Mouse (Mus musculus) cerebellum, adult 11-12 months (tissue): ENCODE measurements around the gene Sbds.

Source experiments
- DNase-seq: peaks from one replicate; pipeline ENCODE4 v3.0.0; 2022

Gene Sbds

DNA sequence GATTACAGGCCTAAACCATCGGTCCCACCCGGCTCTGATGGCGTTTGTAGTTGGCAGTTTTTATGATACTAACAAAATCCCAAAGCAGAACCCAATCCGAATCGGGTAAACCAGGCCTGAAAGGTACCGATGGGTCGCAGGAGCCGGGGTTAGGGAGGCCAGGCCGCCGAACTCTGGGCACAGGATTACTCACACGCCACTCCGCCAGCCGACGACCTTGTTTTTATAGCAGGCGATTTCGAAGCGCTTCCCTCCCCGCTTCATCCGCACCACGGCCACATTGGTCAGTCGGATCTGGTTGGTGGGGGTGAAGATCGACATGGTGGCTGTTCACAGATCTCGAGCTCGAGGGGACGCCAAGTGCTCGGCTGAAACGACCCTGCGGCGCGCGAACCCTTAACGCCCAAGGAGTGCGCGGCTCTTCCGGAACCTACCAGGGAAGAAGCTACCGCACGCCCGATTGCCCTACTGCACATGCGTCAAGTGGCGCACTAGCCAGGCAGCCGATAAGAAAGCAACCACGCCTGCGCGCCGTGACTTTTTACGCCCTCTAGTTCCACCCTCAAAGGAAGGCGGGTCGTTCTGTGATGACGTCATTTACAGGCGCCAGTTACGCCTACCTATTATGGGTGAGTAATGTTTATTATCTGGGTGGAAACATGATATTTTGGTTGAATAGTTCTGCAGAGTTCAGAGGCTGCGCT, at the start of gene Sbds, which contains the start of gene Tyw1:
TSS of gene Sbds (minus strand) at position 514 of the 704 bp plus-strand sequence.
TSS of gene Tyw1 (plus strand) at position 603 of the 704 bp plus-strand sequence.
- peak; percentile 98 for DNase-seq

DNA sequence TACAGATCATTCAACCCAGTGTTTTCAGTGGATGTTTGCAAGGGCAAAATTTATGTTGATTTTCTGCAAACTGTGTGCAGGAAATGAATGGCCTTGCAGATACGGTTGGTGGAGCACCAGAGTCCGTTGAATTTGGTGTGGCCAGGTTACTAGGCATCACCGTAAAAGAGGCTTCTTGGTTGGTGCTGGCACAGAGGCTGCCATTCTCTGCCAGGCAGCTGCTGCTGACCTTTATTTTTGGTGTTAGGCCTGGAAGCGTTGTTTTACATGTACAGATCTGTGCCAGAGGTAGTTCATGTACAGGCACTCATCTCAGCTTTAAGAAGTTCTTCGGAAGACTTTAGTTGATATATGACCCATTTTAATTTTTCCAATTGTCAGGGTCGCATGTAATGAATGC, 48.3 kb upstream of the Sbds start:
- DNase-seq, result no peak

DNA sequence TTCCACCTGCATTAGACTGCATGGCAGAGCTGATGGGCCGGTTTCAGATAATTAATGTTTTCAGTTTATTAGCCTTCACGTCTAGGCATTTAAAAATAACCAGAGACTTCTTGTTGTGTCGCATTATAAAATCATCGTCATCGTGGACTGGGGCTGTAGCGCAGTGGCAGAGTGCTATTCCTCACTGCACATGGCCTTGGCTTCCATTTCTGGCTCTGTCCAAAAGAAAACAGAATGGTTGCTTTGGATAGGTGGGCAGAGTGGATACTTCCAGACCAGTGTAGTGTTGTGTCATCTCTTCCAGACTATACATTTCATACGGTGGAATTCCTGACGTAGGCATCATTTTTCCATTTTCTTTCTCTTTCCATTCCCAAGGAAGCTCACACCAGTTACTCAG, 44.2 kb upstream of the Sbds start:
- DNase-seq, result no peak

DNA sequence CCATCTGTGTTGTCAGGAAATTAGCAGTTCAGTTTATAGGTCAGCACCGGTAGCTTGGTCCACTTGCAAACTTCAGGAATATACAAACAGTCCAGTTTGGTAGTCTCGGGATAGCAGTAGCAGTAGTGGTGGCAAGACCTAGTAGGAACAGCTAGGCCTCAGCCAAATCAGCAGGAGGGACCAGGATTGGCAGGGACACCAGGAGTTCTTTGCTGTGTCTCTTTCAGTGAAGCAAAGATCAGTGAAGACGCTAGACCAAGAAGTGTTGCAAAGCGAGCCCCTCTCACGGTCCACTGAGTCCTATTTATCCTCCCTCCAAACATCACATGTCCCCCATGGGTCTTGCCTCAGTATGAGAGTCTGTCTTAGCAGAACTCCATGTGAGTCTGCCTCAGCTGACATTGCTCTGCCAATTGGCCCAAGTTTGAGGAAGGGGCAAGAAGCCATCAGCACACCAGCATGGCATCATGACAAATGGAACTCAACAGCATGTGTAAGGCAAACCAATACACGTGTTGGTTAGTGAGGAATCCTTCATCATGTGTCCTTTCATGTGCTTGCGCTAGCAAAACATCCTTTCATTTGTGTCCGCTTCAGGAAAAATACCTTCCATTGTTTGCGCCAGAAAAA, 43.6 kb upstream of the Sbds start:
- DNase-seq, result no peak

DNA sequence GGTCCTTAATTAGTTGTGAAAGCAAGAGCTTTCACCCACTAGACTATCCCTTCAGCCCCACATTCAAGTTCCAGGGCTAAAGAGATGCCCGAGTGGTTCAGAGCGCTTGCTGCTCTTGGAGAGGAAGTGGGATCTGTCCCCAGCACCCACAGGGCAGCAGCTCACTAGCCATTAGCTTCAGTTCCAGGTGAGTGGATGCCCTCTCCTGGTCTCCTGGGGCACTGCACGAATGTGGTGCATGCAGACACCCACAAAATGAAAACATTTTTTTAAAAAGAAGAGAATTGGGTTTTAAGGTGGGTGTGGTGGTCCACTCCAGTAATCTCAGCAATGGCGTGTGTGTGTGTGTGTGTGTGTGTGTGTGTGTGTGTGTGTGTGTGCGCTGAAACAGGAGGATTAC, 40.7 kb upstream of the Sbds start:
- no peak for DNase-seq

DNA sequence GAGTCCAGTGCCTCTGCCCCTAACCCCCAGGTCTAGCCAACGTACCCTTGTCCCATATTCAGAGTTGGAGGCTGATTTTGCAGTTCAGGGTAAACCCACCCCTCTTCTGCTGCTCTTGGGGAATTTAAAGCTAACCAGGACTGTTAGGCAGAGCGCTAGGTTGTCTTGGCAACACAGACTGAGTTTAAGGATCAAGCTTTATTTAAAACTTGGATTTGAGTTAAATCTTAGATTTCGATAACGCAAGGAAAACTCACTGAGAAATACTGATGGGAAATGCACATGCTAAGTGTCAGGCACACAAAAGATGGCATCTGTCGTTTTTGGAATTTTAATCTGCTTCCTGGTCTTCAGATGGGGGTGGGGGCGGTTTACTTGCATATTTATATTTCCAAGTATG, 39.3 kb upstream of the Sbds start:
- DNase-seq, result no peak

DNA sequence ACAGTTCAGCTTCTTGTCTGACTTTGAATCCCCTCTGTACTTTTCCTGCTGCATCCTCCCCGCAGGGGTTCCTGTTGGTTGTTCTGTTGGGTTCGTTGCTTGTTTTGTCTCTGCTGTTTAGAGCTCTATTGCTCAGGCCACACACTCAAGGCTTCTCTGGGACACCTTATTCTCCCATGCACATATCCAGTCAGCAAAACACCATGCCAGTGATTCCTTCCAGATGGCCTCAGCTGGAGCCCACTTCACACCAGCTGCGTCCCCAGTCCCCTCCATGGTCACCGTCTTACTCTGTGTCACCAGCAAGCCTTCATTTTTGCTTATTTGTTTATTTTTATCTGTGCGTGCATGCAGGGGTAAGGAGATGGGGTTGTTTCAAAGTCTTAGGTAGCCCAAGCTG, 38.6 kb upstream of the Sbds start:
- DNase-seq, result no peak

DNA sequence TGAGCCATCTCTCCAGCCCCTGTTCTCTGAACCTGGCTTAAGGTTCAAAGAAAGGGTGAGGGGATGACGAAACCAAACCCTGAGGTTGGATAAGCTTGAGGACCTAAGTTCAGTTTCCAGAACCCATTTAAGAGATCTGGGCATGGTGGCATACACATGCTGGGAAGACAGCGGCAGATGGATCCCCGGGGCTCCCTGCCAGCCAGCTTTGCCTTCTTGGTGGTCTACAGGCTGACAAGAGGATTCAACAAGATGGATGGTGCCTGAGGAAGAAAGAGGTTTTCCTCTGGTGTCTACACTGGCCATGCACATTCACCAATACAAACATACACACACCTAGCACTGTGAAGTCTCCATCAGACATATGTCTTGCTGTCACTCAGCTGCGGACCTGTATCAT, 37.6 kb upstream of the Sbds start:
- DNase-seq, result no peak

DNA sequence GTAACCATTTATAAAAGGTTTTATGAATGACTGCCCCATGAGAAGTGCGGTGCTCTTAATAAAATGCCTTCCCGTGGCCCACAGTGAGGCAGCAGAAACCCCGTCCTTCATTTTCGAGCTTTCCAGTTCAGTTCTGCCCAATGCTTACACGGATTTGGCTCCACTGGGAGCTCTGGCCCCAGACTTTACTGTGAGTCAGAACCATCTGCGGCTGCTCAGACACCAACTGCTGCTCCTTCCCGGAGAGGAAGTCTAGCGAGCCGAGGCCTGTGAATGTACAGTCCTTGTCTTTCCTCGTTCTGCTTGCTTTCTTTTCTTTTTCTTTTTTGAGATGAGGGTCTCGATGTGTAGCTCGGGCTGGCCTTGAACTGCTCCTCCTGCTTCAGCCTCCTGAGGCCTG, 35.4 kb upstream of the Sbds start:
- DNase-seq, result peak; percentile 47

DNA sequence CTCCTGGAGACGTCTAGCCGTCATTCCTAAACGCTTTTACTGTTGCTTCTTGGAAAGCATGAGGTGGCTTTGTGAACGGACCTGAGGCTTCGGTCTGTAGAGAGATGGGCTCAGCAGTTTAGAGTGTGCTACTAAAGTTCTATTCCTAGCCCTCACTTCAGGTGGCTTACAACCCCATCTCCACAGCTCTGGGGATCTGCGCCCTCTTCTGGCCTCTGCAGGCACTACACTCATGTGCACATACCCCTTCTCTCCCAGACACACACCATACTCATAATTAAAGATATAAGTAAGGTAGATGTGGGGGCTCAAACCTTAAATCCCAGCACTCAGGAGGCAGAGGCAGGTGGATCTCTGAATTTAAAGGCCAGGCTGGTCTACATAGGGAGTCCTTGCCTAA, 34.9 kb upstream of the Sbds start:
- no peak for DNase-seq

DNA sequence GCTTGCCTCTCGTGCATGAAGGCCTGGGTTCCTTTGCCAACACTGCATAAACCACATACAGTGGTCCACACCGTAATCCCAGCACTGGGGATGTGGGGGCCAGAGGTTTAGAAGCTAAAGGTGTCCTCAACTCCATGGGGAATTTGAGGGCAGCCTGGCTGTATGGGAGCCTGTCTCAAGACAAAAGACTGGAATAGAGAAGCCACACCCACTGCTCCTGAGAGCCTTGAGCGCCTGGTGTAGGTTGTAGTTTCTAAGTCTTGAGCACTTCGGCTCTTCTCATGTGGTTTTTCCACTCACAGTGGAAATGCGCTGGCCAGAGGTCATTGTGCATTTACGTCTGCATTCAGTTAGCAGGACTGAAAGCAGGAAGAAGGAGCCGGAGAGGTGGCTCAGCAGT, 32.8 kb upstream of the Sbds start:
- DNase-seq, result no peak

DNA sequence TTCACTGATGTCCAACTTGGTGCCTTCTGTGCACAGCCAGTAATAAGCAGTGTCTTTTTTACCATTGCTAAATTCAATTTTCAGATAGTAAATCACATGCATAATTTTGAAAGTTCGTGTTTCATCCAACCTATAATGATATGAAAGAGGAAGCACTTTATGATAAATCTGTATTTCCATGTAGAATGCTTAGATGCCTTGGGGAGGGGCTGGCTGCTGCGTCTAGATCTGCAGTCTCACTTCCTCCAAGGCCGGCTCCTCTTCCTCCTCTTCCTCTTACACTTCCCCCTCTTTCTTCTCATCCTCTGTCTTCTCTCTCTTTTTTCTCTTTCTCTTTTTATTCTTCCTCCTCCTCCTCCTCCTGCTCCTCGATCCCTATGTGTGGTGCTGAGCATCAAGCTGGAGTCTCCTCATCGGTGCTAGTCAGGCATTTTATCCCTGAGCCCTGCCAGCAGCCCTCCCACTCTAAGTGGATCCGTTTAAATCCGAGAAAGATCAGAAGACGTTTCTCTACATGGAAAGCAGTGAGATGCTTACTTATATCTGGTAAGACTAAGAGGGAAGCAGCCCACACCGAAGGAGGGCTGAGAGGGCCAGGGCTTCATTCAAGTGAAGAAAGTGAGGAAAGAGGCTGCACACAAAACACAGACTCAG, 27.9 kb upstream of the Sbds start:
- DNase-seq, result no peak

DNA sequence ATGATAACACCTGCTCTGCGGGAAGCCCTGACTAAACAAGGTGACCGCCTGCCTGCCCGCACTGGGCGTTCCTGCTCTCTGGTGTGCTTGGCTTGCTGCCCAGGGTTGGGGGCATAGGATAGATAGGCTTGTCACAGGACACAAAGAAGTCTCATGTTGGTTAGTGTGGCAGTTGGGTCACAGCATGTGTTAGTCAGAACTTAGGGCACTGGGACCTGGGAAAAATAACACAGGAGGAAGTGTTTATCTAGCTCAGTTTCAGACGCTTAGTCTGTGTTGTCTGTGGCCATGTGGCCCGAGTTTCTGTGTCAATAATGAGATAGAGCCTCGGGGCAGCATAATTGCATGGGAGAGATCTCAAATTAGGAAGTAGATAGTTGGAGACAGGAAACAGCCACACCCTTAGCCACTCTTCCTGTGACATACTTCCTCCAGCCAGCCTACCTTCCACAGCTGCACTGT, 22.7 kb upstream of the Sbds start:
- DNase-seq, result no peak

DNA sequence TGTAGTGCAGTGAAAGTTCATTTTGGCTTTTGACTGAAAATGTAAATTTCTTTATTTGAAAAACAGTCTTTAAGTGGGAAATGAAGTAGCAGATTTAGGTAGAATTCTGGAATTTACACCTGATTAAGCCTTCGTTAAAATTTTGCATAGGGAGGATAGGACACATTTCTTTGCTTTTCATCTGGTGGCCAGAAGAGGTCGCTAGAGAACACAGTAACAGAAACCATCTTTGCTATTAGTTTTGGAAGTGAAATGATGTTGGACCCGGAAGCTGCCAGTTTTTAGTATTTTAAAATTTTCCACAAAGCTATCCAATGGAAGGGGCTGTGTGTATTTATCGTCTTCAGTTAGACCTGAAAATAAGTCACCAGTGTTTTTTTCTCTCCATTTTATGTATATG, 20.2 kb upstream of the Sbds start:
- no peak for DNase-seq

DNA sequence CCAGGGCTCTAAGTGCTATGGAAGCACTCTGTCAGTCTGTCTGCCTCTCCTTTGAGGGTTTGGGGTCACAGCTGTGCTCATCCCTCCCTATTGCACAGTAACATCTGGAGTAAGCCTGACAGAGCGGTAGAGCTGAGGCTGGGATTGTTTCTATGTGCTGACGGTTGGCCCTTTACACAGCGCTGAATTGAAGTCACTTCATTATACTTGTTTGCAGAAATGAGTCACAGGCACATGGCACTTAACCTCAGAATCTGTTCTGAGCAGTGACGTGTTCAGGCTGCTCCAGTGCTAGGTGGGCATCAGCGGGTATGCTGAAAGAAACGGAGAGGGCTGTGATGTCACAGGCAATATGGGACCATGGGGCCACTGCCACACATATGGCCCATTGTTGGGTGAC, 17.7 kb upstream of the Sbds start:
- no peak for DNase-seq

DNA sequence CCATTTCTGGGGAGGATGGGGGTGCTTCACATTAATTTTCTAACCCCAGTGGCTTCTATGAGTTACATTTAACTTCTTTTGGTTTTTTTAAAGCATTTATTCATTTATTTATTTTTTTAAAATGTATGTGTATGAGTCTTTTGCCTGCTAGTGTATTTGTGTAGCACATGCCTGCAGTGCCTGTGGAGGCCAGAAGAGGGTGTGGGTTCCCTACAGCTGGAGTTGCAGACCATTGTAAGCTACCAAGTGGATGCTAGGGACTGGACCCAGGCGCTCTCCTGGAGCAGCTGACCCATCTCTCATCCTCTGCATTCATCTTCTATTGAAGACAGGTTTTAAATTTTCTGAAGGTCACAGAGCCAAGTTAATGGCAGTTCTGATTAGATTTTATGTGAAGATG, 17.0 kb upstream of the Sbds start:
- DNase-seq, result no peak

DNA sequence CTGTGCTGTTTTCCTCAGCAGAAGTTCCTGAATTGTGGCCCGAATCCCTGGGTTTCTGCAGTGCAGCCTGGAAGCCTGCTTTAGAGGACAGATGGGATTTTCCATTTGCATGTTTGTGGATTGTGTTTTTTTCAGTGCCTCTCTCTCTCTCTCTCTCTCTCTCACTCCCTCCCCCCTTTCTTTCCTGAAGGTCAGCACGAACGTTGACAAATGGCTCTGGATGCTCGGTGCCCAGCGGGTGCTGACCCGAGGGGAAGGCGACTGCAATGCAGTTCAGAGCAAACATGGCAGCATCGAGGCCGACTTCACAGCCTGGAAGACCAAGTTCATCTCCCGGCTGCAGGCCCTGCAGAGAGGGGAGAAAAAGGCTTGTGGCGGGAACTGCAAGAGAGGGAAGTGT, 13.6 kb upstream of the Sbds start:
- DNase-seq, result peak; percentile 32

DNA sequence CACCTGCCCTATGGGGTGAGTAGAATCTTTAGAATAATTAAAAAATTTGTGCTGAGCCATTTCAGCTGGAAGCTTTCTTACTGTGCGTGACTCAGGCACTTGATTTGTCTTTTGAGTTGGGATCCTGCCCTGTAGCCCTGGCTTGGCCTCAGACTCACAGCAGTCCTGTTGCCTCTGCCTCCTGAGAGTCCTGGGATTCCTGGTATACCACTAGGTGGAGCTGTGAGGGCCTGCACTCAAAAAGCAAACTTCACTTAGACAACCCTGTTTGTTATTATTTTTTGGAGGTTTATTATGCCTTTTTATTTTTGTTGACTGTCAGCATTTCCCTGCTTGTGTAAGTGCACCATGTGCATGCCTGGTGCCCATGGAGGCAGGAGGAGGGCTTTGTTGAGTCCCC, 12.0 kb upstream of the Sbds start:
- no peak for DNase-seq

DNA sequence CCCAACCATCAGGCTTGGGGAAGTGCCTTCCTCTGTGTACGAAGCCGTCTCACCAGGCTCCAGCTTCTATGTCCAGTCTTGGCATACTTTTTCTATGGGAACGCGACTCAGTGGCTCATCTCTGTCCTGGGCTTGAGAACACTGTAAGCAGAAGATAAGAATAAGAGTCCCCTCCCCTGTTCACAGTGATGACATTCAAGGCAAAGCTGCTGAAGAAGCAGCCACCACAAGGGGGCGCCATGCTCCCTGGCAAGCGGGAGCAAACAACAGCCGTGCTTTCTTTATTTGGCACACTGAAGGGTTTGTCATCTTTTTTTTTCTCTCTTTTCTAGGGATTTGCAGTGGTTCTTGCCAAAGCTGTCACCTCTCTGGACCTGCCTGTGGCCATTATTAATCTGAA, 11.3 kb upstream of the Sbds start:
- DNase-seq, result peak; percentile 43

DNA sequence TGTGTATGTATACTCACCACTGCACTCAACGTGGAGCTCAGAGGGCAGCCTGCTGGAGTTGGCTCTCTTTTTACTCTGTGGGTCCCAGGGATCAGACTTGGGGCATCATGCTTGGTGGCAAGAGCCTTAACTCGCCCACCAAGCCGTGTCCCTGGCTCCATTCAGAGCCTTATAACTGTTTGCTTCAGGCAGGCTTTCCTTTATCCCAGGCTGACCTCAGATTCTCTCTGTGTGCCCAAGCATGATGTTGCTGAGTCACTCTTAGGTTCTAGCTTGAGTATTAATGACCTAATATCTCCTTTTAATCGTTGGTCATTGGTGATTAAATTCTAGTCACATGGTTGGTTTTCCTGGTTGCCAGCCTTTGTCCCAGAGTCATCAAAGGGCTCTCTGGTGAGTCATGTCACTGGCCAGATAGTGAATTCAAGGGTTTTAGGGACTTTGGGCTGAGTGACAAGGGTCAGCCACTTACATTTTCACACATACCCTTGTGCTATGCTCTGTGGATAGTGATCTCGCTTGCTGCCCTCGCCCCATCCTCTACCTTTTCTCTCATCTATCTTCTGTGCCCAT, 9.2 kb upstream of the Sbds start:
- no peak for DNase-seq

DNA sequence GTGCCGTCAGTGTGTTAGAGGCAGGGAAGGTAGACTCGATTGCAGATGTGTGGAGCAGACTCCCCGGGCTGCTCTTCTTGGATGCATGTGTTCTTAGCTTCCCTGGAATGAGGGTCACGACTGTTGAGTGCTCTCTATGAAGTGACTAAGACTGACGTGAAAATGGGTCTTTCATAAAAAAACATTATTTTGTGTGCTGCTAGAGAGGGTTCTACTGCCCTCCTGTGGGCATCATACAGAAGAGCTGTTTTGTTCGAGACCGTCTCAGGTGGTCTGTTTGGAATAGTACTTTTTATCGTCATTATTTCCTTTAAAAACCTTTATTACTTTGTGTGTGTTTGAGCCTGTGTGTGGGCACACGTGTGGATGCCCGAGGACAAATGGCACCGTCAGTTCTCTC, 8.1 kb upstream of the Sbds start:
- no peak for DNase-seq

DNA sequence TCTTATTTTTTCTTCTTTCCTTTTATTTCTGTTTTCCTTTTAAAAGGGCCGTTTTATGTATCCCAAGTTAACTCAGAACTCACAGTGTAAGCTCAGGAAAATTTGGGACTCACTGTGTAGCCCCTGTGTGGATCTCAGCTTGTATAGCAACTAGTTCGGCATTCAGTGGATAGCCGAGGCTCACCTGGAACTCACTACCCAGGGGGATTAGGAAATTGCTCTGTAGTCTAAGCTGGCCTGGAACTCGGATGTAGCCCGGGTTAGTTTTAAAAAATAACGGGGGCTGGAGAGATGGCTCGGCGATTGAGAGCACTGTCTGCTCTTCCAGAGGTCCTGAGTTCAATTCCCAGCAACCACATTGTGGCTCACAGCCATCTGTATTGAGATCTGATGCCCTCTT, 2.0 kb upstream of the Sbds start:
- peak; percentile 39 for DNase-seq

DNA sequence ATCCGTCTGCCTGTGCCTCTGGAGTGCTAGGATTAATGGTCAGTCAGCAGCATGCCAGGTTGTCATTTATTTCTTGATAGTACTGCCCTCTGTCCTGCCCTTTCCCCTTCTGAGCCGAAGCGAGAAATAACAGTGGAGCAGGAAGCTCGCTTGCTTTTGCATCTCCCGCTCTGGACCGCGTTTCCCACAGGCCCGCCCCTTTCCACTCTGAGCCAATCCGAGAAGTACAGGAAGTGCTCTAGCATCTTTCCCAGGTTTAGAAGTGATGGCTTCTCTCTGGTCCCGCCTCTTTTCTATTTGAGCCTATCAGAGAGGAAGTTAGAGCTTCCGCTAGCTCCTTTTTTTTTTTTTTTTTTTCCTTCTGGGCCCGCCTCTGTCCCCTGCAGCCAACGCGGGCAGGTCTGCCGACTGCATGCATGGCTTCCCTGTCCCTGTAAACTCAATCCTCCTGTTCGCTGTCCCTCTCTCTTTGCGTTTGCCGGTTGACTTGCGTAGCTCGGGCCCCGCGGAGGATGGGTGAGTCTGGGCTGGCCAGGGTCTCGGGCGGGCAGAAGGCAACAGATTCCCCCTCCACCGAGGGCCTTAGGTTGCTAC, 1.4 kb upstream of the Sbds start:
- DNase-seq, result peak; percentile 95
